Mouse (Mus musculus) midbrain, postnatal 0 days (tissue): ENCODE results near the gene Plch1. TPM values are rescaled to one million over a fixed set of nuclear protein-coding genes. Genes with fewer than 3 reads are reported as not detected.

Experiments used
- ATAC-seq: fragments of 200-750 bp; cut with Nextera tagmentation; 2 replicates; pipeline ENCODE4 v1.8.0; 2017; ENCODE audit warnings: moderate number of reproducible peaks, mild to moderate bottlenecking, moderate TSS enrichment, moderate library complexity; ENCODE audit not compliant: low FRiP score
- DNase-seq: peaks from one replicate; pipeline ENCODE4 v3.0.0-alpha.2; 2015; ENCODE audit warnings: low spot score
- H3K27ac ChIP-seq: fragments of 300-500 bp; sonication (generic); 2 replicates; pipeline ENCODE4 v1.5.1; 2014; ENCODE audit warnings: low read depth, mild to moderate bottlenecking, low read length, mixed read lengths
- H3K27me3 ChIP-seq: fragments of 300-500 bp; sonication (generic); 2 replicates; pipeline ENCODE4 v1.6.1; 2014; ENCODE audit warnings: low read length, control low read depth, mixed read lengths; ENCODE audit not compliant: insufficient read depth
- H3K36me3 ChIP-seq: fragments of 300-500 bp; sonication (generic); 2 replicates; pipeline ENCODE4 v1.6.1; 2014; ENCODE audit warnings: low read length, control low read depth, mixed read lengths; ENCODE audit not compliant: insufficient read depth
- H3K4me1 ChIP-seq: fragments of 300-500 bp; sonication (generic); 2 replicates; pipeline ENCODE4 v1.6.1; 2014; ENCODE audit warnings: mild to moderate bottlenecking, control low read depth, antibody characterized with exemption, low read length, mixed read lengths; ENCODE audit not compliant: insufficient read depth
- H3K4me2 ChIP-seq: fragments of 300-500 bp; sonication (generic); 2 replicates; pipeline ENCODE4 v1.6.1; 2014; ENCODE audit warnings: low read depth, mild to moderate bottlenecking, low read length, mixed read lengths; ENCODE audit not compliant: poor library complexity, severe bottlenecking
- H3K4me3 ChIP-seq: fragments of 300-500 bp; sonication (generic); 2 replicates; pipeline ENCODE4 v1.5.1; 2014; ENCODE audit warnings: low read depth, mild to moderate bottlenecking, low read length, moderate library complexity
- H3K9ac ChIP-seq: fragments of 300-500 bp; sonication (generic); replicated peaks from 2 replicates; pipeline ENCODE4 v1.6.1; 2014; ENCODE audit warnings: mild to moderate bottlenecking, low read length, moderate library complexity, mixed read lengths; ENCODE audit not compliant: poor library complexity, severe bottlenecking
- H3K9me3 ChIP-seq: fragments of 300-500 bp; sonication (generic); 2 replicates; pipeline ENCODE4 v1.6.1; 2016; ENCODE audit warnings: low read length, control low read depth
- CTCF ChIP-seq: IDR thresholded peaks from 2 replicates; pipeline ENCODE4 v1.5.1; 2016; ENCODE audit warnings: antibody characterized with exemption, mild to moderate bottlenecking
- WGBS: fragments of 180-500 bp; shearing (Covaris S2); extraction: QIAGEN DNeasy Blood & Tissue Kit; methylation state at CpG from one replicate; pipeline ENCODE4 v1.1.7; 2014; 5-methylcytosine and 5-hydroxymethylcytosine counted together
- polyA plus RNA-seq: library from polyadenylated mRNA; unstranded; fragments of >200 nt; fragmentation: Nextera tagmentation; extraction: Ambion mirVana; gene quantifications from 2 replicates; pipeline ENCODE4 v1.2.1, GENCODE M21; 2015
- total RNA-seq: library from RNA; depleted of rRNA; stranded (reverse); fragments of >200 nt; gene quantifications from 2 replicates; pipeline ENCODE4 v1.2.3, GENCODE M21; 2014

The Plch1 gene
- total and polyA plus RNA-seq, 2 experiments from 2014 or later = 5.4 to 23.5 TPM

DNA sequence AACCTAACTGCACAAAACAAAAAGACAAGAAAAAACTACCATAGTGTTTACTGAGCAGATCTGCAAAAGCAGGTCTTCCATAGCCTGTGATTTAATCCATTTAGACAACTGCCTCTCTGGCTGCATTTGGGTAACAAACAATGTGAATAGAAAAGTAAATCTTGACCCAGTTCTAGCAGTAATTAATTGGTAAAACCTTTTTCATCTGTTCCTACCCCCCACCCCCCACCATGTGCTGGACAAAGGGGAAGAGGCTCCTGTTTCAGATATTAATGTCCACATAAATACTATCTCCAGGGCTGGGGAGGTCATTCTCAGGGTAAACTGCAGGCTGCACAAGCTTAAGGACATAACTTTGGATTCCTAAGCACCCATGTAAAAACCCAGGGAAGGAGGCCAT, 63.5 kb downstream of the Plch1 start:
- Histone ChIP-seq H3K36me3 (no peaks in the 10 kb centered on the region), H3K4me2 (no peak overlapping the region), H3K4me1 (no peaks in the 10 kb centered on the region), H3K27me3 (no peaks in the 10 kb centered on the region), H3K27ac (no peak overlapping the region), H3K9me3 (no peaks in the 10 kb centered on the region), H3K9ac (no peak overlapping the region), H3K4me3 (no peak overlapping the region)
- TF ChIP-seq CTCF = no peak
- DNase-seq (no peak), ATAC-seq (no peak)

DNA sequence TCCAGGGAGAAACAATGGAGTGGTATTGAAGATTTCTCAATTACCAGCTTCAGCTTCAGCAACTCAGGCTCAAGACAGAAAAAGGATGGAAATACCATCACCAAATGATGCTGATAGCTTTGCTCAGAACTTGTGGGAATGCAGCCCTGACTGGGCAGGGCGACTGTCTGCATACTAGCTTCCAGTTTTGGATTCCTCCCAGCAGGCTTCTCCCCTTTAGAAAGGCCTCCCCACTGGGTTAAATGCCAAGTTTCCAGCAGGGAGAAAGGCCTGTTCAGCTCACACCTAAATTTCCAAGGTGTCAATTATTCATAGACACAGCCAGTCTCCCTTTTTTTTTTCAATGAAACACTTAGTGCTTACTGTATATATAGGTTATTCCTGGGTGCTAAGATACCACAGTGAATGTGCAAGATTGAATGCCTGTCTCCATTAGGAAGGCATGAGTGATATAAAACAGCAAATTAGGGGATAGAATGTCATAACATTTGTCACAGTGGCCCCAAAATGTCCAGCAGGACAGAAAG, 75.3 kb downstream of the Plch1 start:
- WGBS = 33% methylated on average over 1 of the region's 1 CpGs
- Histone ChIP-seq H3K4me1 (no peaks in the 10 kb centered on the region), H3K4me3 (no peak overlapping the region), H3K27ac (no peak overlapping the region), H3K4me2 (no peak overlapping the region), H3K9me3 (no peaks in the 10 kb centered on the region), H3K27me3 (no peaks in the 10 kb centered on the region), H3K9ac (no peak overlapping the region), H3K36me3 (no peaks in the 10 kb centered on the region)
- DNase-seq = peak; percentile 37
- no peak for TF ChIP-seq CTCF
- ATAC-seq = no peak

DNA sequence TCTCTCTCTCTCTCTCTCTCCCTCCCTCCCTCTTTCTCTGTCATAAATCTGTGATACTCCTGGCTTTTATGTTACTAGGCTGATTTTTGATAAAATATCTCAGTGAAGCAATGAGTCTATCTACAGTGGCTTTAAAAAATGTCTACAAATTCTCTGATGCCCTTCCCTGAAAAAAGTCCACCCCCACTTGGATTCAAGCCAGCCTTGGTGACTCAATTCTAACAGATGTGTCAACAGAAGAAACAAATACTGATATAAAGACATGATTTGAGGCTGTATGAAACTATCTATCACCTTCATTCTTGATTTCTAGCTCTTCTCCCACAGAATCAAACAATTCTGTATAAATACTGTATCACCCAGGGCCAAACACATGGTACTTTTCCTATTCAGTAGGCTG, 76.6 kb downstream of the Plch1 start:
- Histone ChIP-seq H3K4me3 (no peak overlapping the region), H3K27me3 (no peaks in the 10 kb centered on the region), H3K9me3 (no peaks in the 10 kb centered on the region), H3K4me2 (no peak overlapping the region), H3K9ac (no peak overlapping the region), H3K27ac (no peak overlapping the region), H3K4me1 (no peaks in the 10 kb centered on the region), H3K36me3 (no peaks in the 10 kb centered on the region)
- no peak for DNase-seq
- no peak for ATAC-seq
- TF ChIP-seq CTCF = no peak

DNA sequence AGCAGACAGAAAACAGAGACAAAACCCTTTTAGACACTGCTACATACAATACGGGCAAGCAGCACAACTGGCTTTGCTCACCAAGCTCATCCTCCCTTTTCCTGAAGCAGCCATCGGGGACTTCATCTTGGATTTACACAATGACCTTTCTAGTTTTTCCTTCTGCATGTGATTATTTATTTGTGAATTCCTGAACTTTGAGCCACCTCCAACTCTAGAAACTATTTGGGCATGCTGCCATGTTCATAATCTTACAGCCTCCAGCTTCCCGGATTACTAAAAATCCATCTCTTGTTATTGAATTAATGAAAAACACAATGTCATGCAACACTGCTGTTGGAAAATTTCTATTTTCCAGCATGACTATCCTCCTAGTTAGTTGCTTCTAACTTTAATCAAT, 84.1 kb downstream of the Plch1 start:
- Histone ChIP-seq H3K9ac (no peak overlapping the region), H3K4me3 (no peak overlapping the region), H3K4me1 (no peaks in the 10 kb centered on the region), H3K36me3 (no peaks in the 10 kb centered on the region), H3K4me2 (no peak overlapping the region), H3K9me3 (no peaks in the 10 kb centered on the region), H3K27me3 (no peaks in the 10 kb centered on the region), H3K27ac (no peak overlapping the region)
- DNase-seq = no peak
- ATAC-seq = no peak
- 78% methylated on average over 3 of the region's 3 CpGs for WGBS
- no peak for TF ChIP-seq CTCF

DNA sequence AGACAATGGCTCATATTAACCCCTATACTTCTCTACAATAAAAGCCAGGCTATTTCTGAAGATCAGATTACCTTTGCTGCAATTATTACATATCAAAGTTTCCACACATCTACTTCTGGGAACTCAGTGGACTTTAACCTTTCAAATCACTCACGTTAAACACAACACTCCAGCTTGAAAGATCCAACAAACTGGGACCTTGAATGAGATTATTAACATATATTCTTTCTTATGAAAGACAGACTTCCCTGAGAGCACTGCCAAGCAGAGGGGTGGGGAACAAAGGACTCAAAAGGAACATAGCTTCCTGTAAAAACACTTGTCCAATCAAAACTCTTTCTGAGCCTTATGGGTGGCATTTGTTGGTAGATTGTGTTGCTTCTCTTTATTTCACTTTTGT, 85.1 kb downstream of the Plch1 start:
- ATAC-seq = no peak
- no peaks in the 10 kb centered on the region for H3K27me3 ChIP-seq

DNA sequence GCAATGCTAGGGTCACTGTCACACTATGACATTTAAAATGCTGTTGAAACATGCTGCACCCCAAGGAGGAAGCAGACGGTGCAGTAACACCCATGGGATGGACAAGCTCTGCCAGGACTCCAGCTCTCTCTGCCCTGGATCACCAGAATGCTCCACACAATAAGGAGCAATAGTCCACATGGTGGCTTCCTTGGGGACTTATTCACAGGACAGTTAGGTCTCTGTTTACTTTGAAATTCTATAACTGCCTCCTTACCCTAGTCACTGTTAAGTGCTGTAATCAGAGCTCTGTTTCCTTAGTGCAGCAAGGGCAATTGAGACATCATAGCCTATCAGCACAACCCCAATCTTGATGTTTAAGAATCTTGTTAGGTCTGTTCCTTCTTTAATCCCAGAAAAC, 92.4 kb downstream of the Plch1 start:
- no peak overlapping the region for H3K4me2 ChIP-seq
- WGBS = 79% methylated on average over 1 of the region's 1 CpGs
- no peaks in the 10 kb centered on the region for H3K27me3 ChIP-seq
- H3K27ac ChIP-seq = no peak overlapping the region
- DNase-seq (no peak), ATAC-seq (no peak)
- no peak overlapping the region for H3K4me3 ChIP-seq
- H3K4me1 ChIP-seq = no peaks in the 10 kb centered on the region
- no peak overlapping the region for H3K9ac ChIP-seq
- H3K9me3 ChIP-seq = no peaks in the 10 kb centered on the region
- TF ChIP-seq CTCF = no peak
- no peaks in the 10 kb centered on the region for H3K36me3 ChIP-seq

More for the DNA sequence above, 85.1 kb downstream of the Plch1 start:
- Histone ChIP-seq H3K9ac (no peak overlapping the region), H3K36me3 (no peaks in the 10 kb centered on the region), H3K9me3 (no peaks in the 10 kb centered on the region), H3K4me2 (no peak overlapping the region), H3K4me1 (no peaks in the 10 kb centered on the region), H3K27ac (no peak overlapping the region), H3K4me3 (no peak overlapping the region)
- WGBS = 68% methylated on average over 1 of the region's 1 CpGs
- DNase-seq = no peak
- no peak for TF ChIP-seq CTCF

DNA sequence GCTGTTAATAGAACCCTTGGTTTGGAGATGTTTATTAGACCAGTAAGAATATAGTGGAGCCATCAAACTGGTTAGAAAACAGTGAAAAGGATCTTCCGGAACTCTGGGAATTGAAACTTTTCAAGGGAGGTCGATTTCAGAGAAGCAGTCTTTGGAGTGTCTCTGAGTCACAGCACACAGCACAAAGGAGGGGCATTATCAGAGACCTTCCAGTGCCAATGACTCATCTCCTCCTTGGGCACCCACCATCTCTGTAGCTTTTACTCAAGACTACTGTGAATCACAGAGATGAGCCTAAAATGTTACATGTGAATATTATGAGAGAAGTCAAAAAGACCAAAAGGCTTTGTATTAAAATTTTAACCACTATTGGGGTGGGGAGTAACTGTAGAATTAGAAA, 93.8 kb downstream of the Plch1 start:
- Histone ChIP-seq H3K4me1 (no peaks in the 10 kb centered on the region), H3K4me2 (no peak overlapping the region), H3K27me3 (no peaks in the 10 kb centered on the region), H3K9me3 (no peaks in the 10 kb centered on the region), H3K36me3 (no peaks in the 10 kb centered on the region), H3K9ac (no peak overlapping the region), H3K4me3 (no peak overlapping the region), H3K27ac (no peak overlapping the region)
- 95% methylated on average over 2 of the region's 2 CpGs for WGBS
- no peak for DNase-seq
- no peak for ATAC-seq
- no peak for TF ChIP-seq CTCF
